Mouse (Mus musculus) lung, postnatal 14 days (tissue): ENCODE measurements at regions not wholly inside any gene's neighbourhood (a gene's known extent, or its start where the extent isn't known, plus 50 kb on each side); places are given as distances from the start of the nearest gene placed in this dataset.

Experiments
- DNase-seq: peaks from one replicate; pipeline ENCODE4 v3.0.0; 2021

DNA sequence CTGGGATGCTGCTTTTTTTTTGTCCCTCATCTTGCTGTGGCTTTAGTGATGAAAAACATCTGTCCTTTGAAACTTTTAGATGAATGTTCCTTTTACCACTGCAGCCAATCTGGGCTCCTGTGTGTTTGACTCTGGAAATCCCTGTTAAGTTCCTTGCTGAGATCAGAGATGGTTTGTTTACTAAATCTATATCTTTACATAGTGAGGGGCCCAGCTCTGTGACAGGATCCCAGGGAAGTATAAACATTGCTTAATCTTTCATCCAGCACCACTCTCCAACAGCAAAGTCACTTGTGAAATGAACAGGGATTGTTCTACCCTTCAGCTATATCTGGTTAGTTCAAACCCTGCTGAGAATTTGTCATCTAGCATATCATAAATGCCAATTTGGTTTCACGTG is 501.8 kb downstream of the Fat4 start:
- DNase-seq: no peak

DNA sequence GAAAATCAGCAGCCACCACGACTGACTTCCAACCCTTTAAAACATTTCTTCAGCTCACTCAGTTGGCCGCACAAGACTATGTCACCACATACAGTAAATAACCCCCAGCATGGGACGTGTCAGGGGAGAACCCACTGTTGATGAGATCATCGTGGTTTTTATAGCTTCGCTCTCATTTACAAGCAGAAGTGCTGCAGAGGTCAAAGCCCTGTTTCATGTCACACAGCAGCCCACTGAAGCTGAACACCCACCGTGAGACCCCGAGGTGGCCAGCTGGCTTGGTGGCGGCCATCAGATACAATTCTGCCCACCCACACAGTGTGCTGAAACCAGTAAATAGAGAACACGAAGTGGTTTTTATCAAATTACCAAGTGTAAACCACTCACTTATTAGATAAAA is 503.7 kb downstream of the Fat4 start:
- no peak for DNase-seq

DNA sequence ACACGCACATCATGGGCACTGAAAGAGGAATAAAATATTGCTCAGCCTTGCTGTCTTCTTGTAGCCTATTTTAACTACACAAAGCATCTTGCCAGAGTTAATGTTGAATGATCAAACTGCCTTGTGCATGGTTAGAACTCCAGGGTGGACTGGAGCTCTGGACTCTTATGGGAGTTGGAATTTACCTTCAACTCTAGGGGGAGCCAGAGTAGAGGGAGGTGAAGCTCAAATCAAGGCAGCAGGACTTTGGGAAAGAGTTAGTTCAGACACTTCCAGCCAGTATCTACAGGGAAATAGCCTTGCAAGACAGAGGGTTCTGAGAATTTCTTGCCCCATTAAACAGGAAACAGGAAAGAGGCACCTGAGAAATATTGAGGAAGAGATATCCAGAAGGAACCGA is 505.3 kb downstream of the Fat4 start:
- no peak for DNase-seq

DNA sequence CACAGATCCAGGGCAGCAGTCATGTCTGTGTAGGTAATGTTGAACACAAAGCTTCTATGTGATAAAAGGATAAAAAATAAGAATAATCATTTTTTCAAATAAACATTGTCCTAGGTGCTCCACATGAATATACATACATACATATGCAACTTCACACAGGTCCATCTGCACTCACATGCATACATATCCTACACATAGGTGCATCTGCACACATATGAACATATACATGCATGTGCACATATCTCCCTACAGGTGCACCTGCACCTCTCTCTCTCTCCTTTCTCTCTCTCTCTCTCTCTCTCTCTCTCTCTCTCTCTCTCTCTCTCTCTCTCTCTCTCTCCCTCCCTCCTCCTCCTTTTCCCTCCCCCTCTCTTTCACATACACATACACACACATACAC is 509.9 kb downstream of the Fat4 start:
- no peak for DNase-seq

DNA sequence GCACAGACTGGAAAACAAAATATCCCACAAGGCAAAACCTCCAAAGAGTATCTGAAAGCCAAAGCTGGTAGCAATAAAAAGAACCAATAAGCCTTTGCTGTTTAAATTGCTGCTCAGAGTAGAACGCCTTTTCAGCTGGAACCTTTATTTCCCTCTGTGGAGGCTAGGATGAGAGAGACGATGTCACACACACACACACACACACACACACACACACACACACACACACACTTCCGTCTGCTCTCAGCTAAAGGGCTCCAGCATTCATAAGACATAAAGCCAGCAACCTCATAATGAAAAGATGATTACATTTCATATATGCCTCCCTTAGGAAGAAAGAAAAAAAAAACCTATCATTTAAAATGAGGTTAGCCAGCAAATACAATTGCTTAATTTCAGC is 510.5 kb downstream of the Fat4 start:
- DNase-seq: no peak

DNA sequence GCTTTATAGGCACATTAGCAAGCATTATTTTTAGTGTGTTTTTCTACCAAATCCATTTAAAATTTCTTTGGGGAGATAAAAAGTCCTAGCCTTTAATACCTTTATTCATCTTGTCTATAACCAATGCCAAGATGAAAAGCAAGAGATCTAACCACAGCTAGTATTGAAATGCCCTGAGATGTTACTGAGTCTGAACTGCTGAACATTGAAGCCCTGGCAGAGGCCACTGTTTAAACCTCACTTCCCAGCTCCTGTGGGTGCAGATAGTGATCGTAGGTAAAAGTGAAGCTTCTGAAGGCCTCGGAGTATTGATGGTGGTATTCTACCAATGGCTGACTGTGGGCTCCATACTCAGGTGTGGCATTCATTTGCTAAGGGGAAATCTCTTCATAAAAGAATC is 510.9 kb downstream of the Fat4 start:
- no peak for DNase-seq

DNA sequence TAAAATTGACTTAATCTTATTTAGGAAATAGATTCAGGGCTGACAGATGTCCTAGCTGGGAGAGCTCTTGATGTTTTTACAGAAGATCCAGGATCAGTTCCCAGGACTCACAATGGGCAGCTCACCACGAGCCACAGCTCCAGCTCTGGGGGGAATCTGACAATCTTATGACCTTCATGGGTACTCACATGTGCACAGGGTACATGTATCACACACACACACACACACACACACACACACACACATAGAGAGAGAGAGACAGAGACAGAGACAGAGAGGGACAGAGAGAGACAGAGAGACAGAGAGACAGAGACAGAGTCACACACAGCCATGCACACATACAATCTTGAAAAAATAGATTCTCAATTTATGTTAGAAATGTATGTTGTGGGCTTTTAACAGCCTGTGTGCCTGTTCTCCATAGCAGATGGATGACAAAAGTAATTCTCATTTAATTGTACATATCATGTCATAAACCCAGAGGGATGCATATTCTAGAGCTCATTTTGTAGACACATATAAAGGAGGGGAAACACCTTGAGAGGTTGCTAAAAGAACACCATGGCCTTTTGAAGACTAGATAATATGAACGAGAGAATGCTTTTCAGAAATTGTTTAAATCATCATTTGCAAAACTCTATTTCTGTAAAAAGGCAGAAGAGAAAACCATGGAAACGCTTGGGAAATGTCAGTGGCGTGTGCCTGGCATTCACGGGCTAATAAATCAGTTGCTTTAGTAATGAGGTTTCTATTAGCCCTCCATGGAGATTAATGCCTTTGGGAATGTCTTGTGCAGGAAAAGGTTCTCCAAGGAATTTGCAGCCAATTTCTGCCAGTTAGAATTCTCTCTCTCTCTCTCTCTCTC is 538.3 kb downstream of the Fat4 start:
- no peak for DNase-seq

DNA sequence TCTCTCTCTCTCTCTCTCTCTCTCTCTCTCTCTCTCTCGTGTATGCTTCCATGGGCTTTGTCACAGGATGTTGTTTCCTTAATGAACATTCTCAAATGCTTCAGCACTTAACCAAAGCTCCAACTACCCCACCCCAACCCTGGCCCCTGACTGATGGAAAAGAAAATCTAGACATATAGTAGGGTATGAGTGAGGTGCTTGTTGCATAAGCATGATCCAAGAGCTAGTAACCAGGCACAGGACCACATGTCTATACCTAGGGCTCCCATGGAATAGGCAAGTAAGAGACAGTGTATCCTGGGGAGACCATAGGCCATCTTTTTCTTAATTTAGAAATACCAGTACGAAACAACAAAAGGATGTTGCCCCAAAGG is 538.9 kb downstream of the Fat4 start:
- no peak for DNase-seq

DNA sequence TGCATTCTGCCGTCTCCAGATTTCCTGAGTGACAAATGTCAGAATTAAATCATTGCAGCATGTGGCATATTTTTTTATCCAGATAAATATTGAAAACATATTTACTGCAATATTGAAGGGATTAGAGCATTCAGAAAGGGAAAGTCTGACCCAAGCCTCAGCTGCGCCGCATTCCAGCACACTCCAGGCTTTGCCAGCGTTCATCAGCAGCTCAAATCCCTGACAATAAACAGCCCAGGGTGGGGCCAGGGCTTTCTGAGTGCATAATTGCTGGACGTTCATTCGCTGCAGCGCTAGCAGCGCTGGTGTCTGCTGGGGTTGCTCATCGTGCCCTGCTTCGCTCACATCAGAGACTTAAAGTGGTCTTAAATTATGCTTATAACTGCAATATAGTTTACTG is 556.6 kb downstream of the Fat4 start:
- DNase-seq: peak; percentile 9

DNA sequence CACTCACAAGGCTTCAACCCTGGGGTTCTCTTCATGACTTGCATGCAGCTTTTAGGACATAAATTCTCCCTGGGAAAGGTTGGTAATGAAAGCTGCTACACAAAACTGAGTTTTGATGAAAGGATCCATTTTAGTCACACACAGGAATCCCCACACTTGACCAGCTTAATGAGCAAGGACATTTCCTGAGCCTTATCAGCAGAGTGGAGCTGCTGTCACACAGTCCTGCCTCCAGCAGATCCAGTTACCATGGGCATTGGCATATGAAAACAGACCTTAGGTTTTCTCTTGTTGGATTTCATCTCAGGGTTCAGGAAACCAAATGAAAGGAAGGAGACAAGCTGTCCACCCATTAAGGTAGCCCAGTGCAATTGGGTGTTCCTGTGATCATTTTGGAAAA is 568.9 kb downstream of the Fat4 start:
- DNase-seq: no peak

DNA sequence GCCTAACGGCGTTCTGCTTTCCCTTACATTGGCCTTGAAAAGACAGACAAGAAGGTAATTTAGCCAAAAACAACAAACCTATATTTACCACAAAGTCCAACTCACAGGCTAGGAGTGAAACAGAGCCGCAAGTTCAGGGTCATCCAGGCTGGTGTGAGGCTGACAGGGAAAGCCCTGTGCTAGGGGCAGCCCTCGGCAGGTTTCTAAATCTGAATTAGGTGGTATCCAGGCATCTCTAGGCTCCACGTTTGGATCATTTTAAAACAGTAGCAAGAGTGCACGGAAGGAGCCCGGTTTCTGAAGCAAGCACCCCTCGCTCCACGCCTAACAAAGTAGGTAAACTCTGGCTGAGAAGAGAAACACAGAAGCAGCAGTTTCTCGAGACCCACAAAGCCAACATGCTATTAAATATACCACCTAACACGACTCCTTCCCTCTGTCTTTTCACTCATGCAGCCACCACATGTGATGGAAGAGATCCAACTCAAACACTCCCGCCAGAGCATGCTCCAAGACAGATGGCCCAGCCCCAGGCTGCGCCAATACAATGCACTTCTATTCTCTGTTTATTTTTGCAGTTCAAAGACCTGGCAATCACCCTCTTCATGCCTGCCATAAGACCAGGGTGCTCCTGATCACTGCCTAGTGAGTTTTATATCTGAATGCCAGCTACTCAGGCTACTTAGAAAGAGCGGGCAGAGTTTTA is 573.6 kb downstream of the Fat4 start:
- DNase-seq: peak; percentile 8

DNA sequence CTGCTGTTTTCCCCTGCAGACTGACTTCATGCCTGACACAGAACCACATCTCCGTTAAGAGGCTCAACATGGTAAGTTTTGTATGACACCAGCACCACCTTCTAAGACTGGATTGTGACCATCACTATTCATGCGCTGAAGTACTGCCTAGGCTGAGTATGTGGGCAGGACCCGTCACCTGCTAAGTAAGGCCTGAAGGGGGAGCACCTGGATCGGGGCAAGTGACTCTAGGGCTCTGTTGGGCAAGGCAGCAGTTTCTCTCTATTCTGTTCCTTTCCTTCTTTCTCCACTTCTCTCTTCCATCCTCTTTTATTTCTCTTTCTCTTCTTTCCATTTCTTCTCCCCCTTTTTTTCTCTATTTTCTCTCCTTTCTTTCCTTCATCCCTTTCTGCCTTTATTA is 574.8 kb downstream of the Fat4 start:
- DNase-seq: no peak

DNA sequence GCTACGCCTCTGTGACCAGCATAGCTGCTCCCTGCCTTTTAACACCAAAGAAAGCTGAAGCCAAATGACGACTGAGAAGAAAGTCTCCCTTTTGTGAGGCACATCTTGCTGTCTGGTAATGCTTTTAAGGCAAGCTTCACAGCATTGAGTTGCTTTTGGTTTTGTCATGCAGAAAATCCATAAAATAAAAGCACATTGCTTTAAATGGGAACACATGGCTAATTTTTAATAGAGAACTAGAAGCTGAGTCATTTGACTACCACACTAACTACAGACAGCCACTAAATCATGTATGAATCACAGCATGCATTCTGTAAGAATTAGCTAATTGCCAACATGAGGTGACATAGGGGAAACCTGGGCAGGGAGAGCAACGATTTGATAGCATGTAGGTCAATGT is 579.1 kb downstream of the Fat4 start:
- no peak for DNase-seq

DNA sequence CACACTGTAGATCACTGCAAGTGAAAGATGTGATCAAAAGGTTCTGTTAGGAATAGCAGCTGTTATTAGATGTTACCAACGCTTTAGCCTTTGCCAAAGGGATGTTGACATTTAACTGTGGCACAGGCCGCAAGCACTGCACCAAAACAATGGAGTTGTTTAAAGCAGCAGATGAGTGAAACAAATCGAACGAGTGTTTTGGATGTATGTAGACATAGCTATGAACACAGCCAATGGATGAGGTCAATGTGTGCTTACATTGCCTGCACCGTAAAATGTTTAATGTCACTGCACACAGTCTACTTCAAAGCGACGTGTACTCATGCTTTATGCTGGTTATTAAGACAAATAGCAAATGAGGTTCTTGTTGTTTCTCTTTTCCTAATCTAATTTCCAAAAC is 602.7 kb downstream of the Fat4 start:
- DNase-seq: no peak

DNA sequence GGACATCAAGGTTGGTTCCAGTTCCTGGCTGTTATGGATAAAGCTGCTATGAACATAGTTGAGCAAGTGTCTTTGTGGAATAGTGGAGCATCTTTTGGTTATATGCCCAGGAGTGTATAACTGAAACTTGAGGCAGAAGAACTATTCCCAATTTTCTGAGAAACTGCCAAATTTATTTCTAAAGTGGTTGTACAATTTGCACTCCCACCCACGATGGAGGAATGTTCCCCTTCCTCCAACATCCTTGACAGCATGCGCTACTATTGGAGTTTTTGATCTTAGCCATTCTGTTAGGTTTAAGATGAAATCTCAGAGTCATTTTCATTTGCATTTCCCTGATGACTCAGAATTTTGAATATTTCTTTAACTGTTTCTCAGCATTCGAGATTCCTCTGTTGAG is 607.6 kb downstream of the Fat4 start:
- DNase-seq: no peak

DNA sequence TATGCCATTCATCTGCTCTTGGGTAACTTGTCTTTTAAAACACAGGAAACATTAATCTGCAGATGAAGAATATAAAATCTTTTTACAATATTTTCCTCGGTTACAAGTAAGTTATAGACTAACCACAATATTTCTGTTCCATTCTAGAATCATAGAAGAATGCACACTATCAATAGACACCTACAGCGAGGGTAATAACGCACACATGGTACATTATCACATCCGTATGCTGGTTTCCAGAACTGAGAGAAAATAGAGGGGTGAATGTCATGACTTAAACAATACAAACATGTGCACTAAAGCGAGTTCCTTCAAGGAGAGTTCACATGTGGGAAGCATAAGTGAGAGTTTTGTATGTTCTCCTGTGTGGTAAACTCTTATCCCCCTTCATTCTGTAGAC is 641.3 kb downstream of the Fat4 start:
- DNase-seq: no peak

DNA sequence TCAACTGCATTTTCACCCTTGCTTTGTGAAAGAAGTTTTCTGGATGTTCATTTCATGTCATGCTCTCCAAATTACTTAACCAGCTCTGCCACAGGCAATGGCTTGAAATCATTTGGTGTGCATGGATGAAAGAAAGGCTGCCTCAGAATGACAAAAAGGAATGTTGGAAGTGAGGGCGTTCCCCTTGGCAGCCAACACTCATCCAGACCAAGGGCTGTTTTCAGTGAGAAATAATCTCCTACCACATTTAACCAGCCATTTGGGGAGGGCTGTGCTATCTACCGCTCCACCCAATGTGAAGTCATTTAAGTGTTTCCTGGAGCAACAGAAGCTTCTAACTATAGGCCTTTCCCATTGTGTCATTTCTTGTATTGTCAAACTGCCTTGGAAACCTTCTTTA is 650.8 kb downstream of the Fat4 start:
- peak; percentile 4 for DNase-seq

DNA sequence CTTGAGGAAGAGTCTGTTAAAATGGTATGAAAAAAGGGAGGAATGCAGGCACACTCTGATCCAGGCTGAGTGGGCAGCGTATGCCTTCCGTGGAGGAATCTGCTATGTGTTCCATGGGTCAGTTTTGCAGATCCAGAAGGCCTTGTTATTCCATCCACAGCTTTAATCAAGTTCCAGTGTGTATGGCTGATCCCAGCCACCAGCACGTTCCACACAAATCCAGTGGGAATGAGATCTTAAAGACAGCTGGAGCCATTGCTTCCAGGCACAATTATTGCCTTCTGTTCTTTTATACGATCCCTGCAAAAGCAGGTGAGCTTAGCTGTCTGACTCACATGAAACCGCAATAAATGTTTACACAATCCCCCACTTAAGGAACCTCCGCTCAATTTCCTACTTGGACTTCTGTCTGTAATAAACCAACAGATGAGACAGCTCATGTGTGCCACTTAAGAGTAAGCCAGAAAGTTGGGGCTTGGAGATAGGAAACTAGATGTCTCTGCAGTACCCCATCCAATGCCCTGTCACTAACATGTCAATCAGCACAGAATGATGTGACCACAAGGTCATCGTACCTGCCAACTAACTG is 653.9 kb downstream of the Fat4 start:
- DNase-seq: no peak

DNA sequence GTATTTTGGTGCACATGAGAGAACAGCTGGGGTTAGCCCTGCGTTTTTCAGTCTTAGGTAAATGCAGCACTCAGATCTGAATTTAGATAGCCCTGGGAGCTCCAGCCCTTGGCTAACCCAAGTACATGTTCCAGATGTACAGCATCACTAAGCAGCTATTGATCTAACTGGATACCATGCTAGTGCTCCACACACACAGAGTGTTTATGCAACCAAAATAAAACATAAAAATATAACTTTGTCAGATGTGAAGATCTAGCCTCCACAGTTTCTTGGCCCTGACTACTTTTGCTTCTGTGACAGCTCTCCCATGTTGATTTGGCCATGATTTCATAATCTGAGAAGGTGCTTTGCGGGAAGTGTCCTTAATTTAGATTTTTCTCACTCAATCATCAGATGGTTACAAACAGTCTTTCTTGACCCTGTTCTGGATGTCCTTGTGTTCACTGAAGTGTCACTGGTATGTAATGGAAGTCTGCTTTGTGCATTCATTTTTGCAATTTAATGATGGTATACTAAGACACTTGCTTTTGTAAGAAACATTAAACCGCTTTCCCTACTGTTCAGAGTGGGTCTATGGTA is 672.8 kb downstream of the Fat4 start:
- DNase-seq: no peak

DNA sequence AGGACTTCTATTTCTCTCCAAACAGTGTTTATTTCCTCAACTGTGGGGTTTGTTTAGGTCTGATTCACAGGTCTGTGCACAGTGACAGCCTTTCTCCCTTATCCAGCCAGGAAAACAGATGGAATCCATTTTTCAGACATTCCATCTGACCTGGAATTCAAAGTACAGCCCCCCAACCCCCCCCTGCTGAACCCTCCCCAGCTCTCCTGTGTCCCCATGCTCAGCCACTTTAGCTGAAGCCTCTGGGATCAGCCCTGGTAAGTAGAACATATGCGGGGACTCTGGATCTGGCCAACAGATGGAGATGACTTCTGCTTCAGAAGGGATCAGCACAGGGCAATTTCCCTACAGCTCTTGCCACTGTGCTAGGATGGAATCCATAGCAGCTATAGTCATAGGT is 674.2 kb downstream of the Fat4 start:
- DNase-seq: no peak

DNA sequence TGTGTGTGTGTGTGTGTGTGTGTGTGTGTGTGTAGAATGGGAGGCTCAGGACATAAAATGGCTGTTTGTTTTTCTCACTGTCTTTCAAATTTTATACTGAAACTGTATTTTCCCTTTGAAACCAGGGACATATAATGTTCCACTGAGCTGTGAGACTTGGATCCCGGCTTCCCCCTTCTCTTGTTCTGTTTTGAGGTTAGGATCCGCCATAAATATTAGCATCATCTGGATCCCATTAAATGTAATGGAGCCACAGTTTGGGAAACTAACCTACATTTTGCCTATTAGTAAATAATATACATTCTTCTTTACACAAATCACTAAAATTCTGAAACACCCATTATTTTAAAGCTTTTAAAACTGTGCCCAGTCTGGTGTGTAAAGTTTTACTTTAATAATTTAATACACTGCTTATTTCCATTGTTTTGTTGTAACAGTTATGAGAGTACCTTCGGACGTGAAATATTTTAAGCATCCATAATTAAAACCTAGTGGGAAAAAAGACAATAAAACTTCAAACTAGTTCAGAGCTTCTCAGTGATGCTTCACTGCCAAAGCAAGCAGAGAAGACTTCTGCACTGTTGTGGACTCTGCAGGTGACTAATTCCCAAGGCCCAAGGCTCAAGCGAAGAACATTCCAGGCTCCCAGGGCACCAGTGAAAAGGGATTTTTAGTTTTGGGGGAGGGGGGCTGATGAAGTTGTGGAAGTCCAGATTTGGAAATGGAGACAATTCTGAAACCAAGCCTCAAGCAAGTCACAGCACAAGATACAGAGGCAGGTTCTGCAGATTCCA is 684.9 kb downstream of the Fat4 start:
- DNase-seq: no peak

DNA sequence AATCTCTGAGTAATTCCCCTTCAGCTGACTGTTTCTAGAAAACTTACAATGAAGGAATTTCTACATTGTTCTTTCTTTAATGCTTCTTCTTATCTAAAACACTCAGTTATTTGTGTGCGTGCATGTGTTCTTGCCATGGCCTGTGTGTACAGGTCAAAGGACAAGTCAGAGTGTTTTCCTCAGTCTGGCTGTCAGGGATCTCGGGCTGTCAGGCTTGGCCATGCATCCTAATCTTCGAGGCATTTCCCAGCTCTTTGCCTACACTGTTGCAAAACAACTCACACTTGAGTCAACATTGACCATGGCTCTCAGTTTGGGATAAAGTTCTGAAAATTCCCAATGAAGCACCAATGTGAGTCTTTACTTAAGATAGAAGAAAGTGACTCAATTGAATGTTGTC is 688.5 kb downstream of the Fat4 start:
- peak; percentile 5 for DNase-seq

DNA sequence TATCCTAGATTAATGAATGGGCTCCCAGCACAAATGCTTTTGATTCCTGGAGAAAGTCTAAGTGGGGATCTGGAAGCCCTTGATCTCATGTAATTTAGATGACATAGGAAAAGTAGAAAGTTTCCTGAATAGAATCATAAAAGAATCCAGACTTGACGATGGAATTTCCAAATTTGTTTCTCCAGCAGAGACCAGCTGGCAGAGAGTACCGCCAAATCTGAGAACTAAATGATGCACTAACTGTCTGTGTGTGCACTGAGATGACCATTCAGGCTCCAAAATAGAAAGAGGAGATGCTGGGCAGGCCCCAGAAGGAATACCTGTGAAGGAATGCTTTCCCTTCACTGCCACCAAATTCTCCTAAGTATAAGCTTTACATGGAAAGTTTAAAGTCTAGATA is 704.6 kb downstream of the Fat4 start:
- DNase-seq: no peak
